Mouse (Mus musculus) G1E (cell line): ENCODE data around the gene Zfp940.

Experiments
- CTCF ChIP-seq: IDR thresholded peaks from 2 replicates; pipeline ENCODE4 v1.5.1; 2012; ENCODE audit warnings: low read depth, low read length, inconsistent platforms, mixed read lengths
- GATA1 ChIP-seq: IDR thresholded peaks from 2 replicates; pipeline ENCODE4 v1.6.1; 2012; ENCODE audit warnings: borderline replicate concordance, low read length, inconsistent platforms, mixed read lengths
- GATA2 ChIP-seq: IDR thresholded peaks from 2 replicates; pipeline ENCODE4 v1.6.1; 2012; ENCODE audit warnings: low read depth, low read length, inconsistent platforms, borderline replicate concordance
- POLR2AphosphoS5 ChIP-seq: IDR thresholded peaks from 2 replicates; pipeline ENCODE4 v1.6.1; 2012; ENCODE audit warnings: low read depth, low read length, inconsistent platforms; ENCODE audit not compliant: insufficient replicate concordance
- TAL1 ChIP-seq: conservative IDR thresholded peaks from 2 replicates; pipeline ENCODE4 v1.6.1; 2012; ENCODE audit warnings: low read depth, low read length, inconsistent platforms, mixed read lengths

DNA sequence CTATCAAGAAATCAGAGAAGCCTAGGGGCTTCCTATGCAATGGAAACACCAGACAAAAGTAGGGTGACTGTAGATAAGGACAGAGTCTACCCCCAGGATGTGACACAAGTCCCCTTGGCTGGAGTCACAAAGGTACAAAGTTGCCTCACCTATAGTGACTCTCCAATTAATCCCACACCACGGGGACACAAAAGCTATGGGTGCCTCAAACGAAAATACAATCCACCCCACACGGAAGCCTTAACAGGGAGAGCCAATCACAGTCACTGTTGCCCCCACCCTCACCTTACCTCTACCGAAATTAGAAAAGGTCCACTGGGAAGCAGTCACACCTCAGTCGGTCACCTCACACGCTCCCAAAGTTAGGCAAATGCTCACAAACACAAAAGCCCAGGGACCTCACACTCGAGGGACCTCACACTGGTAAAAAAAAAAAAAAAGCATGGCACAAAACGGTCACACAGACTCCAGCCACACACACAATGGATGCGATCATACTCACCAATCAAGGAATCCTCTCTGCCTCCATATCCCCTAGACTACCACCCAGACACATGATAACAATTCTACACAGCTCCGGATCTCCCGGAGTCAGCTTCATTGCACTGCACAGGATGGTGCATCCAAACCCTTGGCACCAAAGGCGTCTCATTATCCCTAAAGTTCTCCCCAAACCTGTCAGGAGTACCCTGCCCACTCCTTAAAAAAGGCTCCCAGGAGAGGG lies 38.2 kb downstream of the Zfp940 start:
- no peak for TF ChIP-seq CTCF
- no peak for TF ChIP-seq GATA1
- no peak for TF ChIP-seq POLR2AphosphoS5
- TF ChIP-seq GATA2: no peak
- TF ChIP-seq TAL1: no peak
